Mouse (Mus musculus) layer of hippocampus, postnatal 10 days (tissue): ENCODE data around the gene Zbtb40. TPM values are rescaled to one million over a fixed set of nuclear protein-coding genes. Genes with fewer than 3 reads are reported as not detected.

Experiments
- DNase-seq, 2 experiments: peaks; one replicate each; pipeline ENCODE4 v3.0.0; 2021; ENCODE audit warnings: low spot score in 2 of 2
- total RNA-seq, 2 experiments: library from RNA; stranded (reverse); gene quantifications; 2 replicates each; pipeline ENCODE4 v1.2.3; 2021

Gene Zbtb40
- total RNA-seq, 2 experiments from 2014 or later = 6.6 to 7.7 TPM

DNA sequence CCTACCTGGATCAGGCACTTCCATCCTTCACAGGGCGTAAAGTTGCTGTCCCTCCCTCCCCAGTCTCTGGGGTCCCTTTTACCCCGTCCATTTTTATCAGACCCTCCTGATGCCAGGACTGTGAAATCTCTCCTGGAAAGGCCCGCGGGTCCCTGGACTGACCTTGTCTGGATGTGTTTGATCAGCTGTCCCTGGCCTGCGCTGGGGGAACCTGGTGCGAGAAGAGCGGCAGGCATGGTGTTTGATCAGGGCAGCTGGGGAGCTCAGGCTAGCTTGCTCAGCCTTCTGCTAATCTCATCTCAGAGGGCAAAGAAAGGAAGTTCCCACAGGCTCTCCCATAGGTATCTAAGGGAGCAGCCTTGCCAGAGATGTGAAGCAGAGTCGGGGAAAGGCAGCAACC lies 71.4 kb downstream of the Zbtb40 start:
- no peak for DNase-seq

DNA sequence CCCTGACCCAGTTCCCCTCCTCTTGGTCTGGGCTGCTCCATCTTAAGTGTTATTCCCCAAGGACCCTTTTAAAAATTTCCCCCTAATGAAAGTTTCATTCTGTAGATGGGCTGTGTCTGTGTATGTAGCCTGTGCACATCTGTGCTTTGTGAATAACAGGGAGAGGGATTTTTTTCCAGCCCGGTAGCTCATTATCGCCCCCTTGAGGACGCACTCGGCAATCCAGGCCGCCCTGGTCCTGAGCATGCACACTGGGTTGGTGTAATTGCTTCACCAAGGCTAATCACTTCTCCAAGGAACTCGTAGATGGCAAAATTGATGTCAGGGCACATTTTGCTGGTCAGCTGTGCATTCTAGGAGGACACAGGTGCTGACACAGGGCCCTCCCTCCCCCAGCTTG lies 77.7 kb downstream of the Zbtb40 start:
- peak; percentile 65 to 66 for DNase-seq

DNA sequence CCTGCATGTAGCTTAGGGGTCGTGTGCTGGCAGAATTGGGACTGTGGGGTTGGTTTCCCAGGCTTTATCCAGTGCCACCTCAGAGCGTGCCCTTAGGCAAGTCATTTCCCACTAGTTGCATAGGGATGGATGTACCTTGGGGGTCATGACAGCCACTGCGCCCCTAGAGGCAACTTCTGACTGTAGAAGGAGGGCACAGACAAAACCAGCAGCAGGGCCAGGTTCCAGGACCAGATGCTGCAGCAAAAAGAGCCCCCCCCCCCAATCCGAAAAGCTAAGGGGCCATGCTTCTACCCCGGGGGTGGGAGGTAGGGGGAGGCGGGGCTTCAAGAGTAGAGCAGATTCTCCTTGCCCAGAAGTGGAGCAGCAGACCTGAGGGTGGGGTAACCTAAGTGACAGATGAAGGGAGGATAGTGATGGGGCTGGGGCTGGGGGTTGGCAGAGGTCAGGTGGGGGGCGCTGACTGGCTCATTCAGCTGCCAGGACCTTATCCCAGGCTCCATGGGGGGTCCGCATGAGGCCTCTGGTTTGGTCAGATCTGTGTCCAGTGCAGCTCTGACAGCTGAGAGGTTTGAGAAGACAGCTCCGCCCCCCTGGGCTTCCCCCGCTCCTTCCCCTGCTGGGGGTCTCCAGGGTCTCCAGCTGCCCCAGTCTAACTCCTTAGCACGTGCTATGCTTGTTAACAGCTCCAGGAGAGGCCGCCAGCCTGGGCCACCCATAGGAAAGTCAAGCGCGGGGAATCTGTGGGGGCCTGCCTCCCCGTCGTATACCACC lies 78.9 kb downstream of the Zbtb40 start:
- DNase-seq = no peak

DNA sequence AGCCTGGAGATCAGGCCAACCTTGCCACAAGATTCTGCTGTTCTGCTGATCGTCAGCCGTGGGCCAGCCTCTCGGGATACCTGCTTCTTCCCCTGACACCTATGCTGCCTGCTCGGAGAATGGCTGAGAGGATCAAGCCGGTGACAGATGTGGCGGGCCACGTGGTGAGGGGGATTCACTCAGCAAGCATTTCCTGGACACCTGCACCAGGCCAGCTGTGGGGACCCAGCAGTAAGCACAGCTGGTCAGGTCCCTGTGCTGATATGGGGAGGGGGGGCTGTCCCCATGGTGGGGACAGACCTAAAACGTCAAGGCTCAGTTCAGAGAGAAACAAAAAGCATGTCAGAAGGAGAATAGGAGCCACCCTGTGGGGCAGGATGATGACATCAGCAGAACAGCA lies 79.5 kb downstream of the Zbtb40 start:
- no peak for DNase-seq

DNA sequence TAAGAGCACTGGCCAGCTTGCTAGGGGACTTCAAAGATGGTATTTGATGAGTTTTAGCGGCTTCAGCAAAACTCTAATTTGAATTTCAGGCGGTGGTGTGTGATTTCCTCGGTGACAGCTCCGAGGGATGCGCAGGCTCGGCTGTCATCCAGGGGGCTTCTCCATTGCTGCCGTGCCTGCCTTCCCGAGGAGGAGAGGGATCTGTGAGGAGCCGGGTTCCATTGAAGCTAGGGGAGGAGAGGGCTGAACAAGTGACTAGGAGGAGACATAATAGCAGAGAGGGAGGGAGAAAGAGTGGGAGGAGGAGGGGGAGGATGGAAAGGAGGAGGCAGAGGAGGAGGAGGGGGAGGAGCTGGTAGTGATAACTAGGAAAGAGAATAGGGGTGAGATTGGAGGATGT lies 81.1 kb downstream of the Zbtb40 start:
- DNase-seq = peak in 1 of 2 experiments; percentile 41

DNA sequence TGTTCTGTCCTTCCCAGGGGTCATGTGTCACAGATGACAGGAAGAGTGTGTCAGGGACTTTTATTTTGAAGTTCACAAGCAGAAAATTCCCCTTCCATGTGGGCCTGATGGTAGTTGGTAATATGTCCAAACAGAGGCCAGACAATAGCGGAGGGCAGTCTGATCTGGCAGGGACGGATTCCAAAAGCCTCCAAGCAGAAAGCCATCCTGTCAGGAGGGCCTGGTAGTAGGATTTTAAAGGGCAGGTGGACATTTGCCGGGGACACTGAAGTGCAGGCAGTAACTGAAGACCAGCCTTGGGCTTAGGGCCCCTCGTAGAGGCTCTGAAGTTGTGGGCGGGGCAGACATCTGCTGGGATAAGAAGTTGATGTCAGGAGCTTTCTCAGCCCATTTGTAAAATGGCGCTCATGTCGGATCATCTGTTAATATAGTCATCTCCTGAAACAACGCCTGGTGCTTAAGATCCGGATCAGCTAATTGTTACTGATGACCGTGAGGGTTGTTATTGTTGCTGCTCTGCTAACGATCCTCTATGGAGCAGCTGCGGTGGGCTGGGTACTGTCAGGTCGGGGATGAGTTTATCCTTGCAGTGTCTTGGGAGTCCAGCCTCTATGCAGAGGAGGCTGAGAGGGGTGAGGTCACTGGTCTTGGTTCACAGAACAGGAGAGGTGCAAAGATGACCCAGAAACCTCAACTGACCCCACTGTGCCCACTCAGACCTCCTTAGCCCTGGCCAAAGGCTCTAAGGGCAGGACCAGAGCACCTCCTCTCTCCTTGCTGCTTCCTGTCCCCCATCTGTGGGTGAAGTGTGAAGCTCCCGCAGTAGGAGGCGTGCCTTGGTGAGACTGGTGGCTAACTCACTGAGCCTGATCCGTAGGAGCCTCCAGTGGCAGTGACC lies 81.9 kb downstream of the Zbtb40 start:
- no peak for DNase-seq

DNA sequence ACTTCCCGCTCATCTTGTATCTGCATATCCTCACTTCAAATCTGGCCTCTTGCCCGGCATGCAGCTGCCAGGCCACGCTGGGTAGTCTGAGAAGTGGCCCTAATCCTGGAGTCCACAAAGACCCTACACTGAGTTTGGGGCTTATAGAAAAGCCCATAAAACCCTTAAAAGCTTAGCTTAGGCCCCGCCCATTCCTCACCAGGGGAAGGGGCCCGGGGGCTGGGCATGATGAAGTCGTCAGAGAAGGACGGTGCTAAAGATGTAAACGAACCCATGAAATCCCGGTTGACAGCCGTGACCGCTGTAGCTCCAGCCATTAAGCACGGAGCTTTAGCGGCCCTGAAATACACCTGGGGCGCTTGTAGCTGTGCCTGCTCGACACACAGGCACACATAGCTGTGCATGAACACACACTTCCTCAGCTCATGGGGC lies 83.6 kb downstream of the Zbtb40 start:
- DNase-seq = no peak

GRCm38 (mm10) chr4:136962447-136962846 lies 86.2 kb downstream of the Zbtb40 start:
- peak in 1 of 2 experiments; percentile 30 for DNase-seq

DNA sequence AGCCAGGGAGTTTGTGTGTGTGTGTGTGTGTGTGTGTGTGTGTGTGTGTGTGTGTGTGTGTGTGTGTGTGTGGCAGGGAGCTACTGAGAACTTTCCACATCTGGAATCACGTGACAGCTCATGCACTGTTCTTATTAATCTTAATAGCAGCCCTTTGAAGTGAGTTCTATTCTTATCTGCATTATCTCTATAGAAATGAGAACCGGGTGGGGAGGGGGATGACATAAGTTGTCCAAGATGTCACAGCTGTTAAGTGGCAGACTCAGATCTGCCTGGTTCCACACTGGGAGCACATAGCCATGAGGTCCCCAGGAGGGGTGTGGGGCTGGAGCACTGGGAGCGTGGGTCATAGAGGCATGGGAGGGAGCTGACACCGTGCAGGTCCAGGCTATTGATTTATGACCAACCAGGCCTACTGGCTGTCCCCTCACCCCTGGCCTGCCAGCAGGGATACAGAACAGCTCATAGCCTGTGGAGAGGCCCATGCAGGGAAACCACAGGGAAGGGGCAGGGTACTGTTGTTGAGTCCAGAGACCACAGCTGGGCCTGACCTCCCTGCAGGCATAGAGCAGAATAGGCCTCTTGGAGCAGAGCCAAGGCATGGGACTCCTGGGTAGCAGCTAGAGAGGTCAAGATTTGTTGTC lies 86.8 kb downstream of the Zbtb40 start:
- DNase-seq = no peak

GRCm38 (mm10) chr4:136960581-136960980 lies 88.0 kb downstream of the Zbtb40 start:
- DNase-seq = no peak

DNA sequence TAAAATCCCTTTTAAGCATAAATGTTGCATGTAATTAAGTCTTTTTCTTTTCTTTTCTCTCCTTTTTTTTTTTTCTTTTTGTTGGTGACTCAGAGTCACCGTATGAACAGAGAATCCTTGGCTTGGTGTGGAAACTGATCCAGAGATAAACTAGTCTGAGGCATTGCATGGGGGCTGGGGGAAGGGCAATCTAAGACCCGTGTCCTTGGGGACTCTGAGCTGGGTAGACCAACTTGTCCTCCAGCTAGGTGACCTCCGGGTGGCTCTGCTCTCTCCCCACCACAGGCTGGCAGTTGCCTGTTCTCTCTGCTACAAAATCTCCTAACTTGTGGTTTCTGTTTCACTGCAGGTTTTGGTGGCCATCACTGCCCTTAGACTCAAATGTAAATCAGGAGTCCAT lies 88.5 kb downstream of the Zbtb40 start:
- DNase-seq = no peak

DNA sequence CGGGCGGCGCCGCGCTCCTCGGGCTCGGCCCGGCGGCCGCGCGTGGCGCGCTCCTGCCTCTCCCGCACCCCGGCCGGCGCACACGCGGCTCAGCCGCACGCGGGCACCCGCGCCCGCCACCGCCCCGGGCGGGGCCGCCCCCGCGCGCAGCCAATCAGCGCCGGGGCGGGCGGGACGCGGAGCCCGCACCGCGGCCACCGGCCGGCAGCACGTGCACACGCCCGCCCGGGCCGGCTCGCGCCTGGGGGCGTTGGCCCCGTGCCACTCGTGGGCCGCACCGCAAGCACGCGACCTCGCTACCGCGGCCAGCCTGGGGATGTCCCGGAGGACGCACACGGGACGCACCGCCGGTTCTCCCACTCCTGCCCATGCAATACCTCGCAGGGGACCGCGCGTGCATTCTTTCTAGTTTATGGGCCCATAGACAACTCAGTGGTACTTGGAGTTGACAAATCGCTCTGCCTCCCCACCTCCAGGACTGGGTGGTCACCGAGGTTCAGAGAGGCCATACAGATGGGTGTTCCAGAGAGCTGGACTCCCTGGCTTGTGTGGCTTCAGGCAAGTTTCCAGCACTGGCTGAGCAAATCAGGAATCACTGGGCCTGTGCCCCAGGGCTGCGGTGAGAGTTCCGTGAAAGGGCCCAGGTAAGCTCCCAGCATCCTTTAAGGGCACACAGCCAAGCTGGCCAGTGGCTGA lies 91.7 kb downstream of the Zbtb40 start, which contains the start of gene Epha8:
TSS of gene Epha8 (minus strand) at position 66 of the 696 bp plus-strand sequence.
- peak in 1 of 2 experiments; percentile 27 for DNase-seq

DNA sequence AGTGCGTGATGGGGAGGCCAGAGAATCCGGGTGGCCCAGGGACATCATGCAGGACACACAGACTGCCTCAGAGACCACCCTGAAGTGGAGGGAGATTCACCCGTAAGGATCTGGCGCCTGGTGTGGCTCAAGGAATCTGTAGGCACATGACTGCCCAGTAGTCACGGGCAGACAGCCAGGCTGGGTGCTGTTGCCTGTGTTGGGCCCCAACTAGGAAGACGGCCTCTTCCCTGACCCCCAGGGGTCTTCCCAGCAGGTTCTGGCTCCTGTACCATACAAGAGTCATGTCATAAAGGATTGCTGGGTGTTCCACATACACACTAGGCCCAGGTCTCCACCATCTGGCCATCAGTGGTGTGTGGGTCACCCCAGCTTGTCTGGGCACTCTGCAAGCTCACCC lies 94.0 kb downstream of the Zbtb40 start:
- no peak for DNase-seq

GRCm38 (mm10) chr4:136949266-136949989 lies 99.2 kb downstream of the Zbtb40 start:
- DNase-seq = no peak

- no peak for DNase-seq
Measured at GRCm38 (mm10) chr4:136945397-136945796, 103.2 kb downstream of the Zbtb40 start.

DNA sequence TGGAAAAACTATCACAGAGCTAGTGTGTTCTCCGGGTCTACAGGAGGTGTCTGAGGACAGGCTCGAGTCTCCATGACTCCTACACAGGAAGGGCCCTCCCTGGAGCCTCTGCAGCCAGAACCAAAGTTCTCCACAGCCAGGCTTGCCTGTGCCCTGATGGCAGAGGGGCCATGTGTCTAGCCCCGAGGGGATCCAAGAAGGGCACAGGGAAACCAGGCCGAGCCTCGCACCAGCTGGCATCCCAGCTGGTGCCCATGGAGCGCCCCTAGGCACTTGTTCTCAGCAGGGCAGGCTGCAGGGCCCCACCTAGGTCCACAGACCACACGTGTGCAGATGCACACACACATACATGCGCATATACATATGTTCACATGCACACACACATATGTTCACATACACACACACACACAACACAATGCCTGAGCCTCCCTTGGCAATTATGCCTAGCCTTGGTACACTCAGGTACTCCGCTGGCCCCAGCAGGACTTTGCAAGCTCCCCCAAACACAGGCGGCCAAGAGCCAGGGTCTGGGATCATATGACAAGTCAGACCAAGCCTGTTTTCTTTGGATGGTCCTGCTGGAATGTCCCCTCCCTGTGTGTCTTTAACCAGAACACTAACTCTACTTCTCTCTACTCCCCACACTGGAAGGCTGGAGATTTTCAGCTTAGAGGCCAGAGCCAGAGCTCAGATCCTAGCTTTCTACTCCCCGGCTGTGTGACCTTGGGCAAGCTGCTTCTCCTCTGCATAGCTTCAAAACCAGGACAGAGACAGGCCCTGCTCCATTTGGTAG lies 103.8 kb downstream of the Zbtb40 start:
- DNase-seq = no peak

DNA sequence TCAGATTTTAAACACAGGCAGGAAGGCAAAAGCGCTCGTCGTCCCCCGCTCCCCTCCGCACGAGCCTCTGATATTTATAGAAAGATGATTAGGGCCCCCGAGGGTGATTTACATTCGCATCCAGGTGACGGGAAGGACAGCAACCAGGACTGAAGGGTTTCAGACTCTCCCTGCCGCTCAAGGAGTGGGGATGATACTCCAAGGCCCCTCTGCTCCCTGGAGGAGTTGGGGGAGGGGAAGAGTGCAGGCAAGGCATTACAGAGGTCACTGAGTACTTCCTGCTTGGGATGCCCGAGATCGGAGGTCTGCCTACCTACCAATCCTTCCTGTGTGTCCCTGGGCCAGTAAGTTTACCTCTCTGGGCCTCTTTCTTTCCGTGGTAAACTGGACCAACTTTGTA lies 105.4 kb downstream of the Zbtb40 start:
- DNase-seq = no peak

DNA sequence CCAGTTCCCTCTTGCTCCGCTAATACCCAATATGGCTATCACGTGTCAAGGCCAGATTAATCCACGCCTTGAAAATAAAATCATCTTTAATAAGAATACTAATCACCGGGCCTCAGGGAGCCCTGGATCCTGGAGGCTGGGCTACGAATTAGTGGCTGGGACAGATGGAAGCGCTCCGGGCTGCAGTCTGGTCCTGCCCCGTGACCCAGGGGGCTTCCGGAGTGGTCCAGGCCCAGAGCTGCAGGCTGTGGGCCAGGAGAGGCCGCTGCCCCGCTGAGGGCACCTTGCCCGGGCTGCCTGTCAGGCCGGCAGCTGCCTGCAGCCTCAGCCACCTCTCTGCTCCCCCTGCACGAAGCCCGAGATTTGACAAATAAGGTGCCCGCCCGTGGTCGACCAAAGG lies 105.8 kb downstream of the Zbtb40 start:
- DNase-seq = no peak

- no peak for DNase-seq
Measured at GRCm38 (mm10) chr4:136937935-136938334, 110.7 kb downstream of the Zbtb40 start.

DNA sequence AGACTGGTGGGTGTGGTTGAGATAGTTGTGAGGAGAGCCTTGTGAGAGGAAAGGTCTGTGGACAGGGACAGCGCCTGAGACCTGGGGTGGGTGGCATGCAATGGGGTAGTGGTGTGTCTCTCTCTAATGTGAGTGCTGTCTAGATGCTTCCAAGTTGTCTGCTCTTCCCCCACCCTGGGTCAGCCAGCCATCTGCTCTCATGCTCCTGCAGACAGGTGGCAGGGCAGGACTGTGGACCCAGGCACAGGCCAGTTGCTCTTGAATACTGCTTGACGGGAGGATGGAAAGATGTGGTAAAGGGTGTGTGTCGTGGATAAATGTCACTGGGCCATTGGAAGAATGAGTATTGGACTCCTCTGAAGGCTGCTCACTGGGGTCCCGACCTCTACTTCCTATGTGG lies 111.3 kb downstream of the Zbtb40 start:
- no peak for DNase-seq
